Mouse (Mus musculus) MEL (cell line): ENCODE measurements around the gene Atpaf2.
"Not testable (repeated sequence)": the region's sequence is repeated elsewhere in the genome, so short reads cannot be mapped to it uniquely, and the experiment has no call there.

Experiments used
- HCFC1 ChIP-seq: IDR thresholded peaks from 2 replicates; pipeline ENCODE4 v1.6.1; 2012; ENCODE audit warnings: low read depth, mild to moderate bottlenecking, inconsistent platforms, low read length, improper control_type of control experiment, moderate library complexity
- POLR2A ChIP-seq, 2 experiments: IDR thresholded peaks; 2 replicates each; pipeline ENCODE4 v1.6.1; 2011 to 2012; ENCODE audit warnings: low read length in 2 of 2, mild to moderate bottlenecking in 2 of 2, control low read depth in 1 of 2, improper control_type of control experiment in 1 of 2, low read depth in 1 of 2, moderate library complexity in 1 of 2; ENCODE audit not compliant: control insufficient read depth in 1 of 2, insufficient read depth in 1 of 2, poor library complexity in 1 of 2
- POLR2AphosphoS2 ChIP-seq: IDR thresholded peaks from 2 replicates; pipeline ENCODE4 v1.6.1; 2011; ENCODE audit warnings: low read length, improper control_type of control experiment

DNA sequence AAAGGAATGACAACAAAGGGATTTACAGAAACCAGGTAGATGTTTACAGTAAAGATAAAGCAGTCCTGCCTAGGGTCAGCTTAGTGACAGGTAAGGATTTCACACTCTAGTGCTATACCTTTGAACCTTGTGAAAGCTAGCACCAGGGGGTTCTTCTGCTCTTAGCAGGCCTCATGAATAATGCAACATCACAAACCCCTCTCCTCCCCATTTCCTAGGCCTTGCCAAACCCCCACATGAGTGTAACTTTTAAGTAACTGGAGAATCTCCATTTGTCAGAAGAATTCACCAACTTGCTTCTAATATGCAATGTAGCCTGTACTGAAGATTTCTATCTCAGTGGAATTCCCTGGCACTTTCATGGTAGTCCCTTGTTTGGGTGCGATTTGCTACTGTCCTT is 21.4 kb upstream of the Atpaf2 start:
- not testable (repeated sequence) for TF ChIP-seq POLR2A (IDR thresholded peaks at IDR 0.05; ENCODE audit: control insufficient read depth in 1 of 2, insufficient read depth in 1 of 2, low read depth in 1 of 2, low read length in 2 of 2, poor library complexity in 1 of 2); HCFC1; POLR2AphosphoS2
